Mouse (Mus musculus): ENCODE measurements at regions not wholly inside any gene's neighbourhood (a gene's known extent, or its start where the extent isn't known, plus 50 kb on each side); places are given as distances from the start of the nearest gene placed in this dataset.

- DNase-seq (ENCODE audit: inconsistent ontology term): no peak
Measured at GRCm38 (mm10) chr11:109039792-109040518, 104.2 kb downstream of the E030025P04Rik start.

DNA sequence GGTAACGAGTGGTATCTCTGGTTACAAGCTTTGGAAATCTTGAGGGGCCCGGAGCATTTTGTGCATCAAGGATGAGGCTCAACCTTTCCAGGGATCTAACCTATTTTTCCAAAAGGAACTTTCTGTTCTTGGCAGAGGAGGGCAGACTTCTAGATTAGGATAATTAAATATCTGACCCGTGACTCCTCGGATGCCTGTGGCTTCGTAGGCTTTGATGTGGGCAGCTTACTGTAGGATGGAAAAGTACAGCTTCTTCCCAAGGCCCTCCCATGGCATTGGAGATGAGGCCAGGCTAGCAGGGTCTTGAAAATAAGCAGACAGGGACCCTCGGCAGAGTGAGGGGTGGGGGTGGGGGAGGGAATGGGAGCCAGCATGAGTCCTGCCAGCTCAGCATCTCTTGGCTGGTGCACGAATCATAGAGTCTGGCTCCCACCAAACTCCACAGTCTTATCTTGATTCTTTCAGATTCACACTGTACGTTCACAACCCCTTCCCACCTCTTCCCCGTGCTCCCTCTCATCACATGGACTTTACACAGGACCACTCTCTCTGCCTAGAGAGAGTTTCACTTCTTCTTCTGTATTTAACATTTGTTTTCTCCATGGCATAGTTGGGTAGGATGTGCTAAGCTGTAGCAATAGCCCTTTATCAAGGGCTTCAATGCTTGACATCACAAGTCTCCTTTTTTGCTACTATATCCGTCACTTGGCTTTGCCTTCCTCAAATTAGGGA lies 104.9 kb downstream of the E030025P04Rik start:
- DNase-seq (ENCODE audit: inconsistent ontology term): peak; percentile 83

DNA sequence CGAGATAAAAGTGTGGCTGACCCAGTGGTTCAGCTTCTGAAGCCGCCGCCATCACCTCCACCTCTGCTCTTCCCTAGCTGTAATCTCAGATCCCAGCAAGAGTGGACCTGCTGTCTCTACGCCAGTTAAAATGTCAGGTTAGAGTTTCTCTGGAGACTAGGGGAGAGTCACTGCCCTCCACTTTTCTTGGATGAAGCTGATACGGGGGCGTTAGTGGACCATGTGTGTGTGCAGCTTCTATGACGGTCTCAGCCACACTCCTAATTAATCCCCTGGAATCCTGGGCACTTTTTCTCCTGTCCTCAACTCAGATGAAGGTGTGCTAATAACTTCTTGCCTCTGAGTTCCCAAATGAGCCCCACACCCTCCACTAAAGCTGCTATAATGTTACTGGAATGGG lies 106.0 kb downstream of the E030025P04Rik start:
- no peak for DNase-seq (ENCODE audit: inconsistent ontology term)

- DNase-seq (ENCODE audit: inconsistent ontology term): no peak
Measured at GRCm38 (mm10) chr11:109034596-109034995, 109.6 kb downstream of the E030025P04Rik start.

GRCm38 (mm10) chr11:109034072-109034471 lies 110.1 kb downstream of the E030025P04Rik start:
- DNase-seq (ENCODE audit: inconsistent ontology term): no peak

GRCm38 (mm10) chr11:109032729-109033128 lies 111.4 kb downstream of the E030025P04Rik start:
- peak; percentile 90 for DNase-seq (ENCODE audit: inconsistent ontology term)

GRCm38 (mm10) chr11:109030486-109030885 lies 110.3 kb downstream of the Axin2 start:
- DNase-seq (ENCODE audit: inconsistent ontology term): peak; percentile 28

- DNase-seq (ENCODE audit: inconsistent ontology term): no peak
Measured at GRCm38 (mm10) chr11:109029894-109030293, 109.7 kb downstream of the Axin2 start.

DNA sequence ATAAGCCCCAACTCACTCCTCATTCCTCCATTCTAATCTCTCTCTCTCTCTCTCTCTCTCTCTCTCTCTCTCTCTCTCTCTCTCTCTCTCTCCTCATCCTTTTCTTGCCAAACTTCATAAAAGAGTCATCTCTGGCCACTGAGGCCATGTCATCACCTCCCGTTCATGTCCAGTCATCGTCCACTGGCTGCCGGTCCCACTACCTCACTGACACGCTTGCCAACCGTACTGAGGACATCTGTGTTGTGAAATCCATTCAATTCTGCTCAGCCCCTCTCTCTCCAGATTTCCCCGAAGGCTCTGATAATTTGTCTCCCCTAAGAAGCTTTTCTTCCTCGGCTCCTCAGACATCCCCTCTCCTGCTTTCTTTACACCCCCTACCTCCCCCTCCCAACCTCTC lies 94.7 kb downstream of the Axin2 start:
- no peak for DNase-seq (ENCODE audit: inconsistent ontology term)

DNA sequence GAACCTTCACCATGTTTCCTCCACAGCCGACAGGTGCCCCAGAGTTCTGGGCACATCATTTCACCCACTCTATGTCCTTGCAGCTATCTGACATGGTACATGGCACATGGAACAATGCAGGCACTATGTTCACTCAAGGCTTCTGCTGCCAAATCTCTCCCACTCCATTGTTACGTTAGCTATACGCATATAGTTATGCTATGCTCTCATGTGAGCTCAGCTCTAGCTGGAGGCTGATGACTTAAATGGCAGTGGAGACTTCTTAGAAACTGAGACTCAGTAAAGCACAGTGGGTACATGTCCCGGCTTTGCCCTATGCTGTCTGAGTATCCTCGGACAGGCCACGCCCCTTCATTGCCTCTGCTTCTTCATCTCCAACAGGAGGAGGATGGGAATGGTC lies 91.0 kb downstream of the Axin2 start:
- DNase-seq (ENCODE audit: inconsistent ontology term): no peak

GRCm38 (mm10) chr11:109008872-109009271 lies 88.7 kb downstream of the Axin2 start:
- DNase-seq (ENCODE audit: inconsistent ontology term): peak; percentile 62

DNA sequence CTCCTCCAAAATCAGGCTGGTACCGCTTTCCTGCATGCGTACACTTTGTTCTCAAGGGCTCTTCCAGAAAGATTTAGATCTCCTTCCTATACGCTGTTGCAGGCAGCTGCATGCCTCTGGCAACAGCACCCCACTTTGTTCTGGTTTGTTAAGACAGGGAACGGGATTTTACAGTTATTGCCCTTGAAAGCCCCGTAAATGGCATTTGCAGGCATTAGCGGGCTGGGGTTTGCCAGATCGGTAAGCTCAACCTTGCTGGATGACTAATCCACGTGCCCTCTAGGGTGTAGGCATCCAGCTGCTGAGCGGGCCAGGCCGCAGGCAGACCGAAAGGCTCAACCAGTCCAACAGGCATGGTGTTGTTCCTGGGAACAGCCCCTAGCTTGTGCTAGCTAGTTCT lies 85.5 kb downstream of the Axin2 start:
- no peak for DNase-seq (ENCODE audit: inconsistent ontology term)

Data from Muller cell, postnatal 12 days (primary cell).